Mouse (Mus musculus) forebrain, embryonic 10.5 days (tissue): Measurements from ENCODE around the gene Eno3. TPM values are rescaled to one million over a fixed set of nuclear protein-coding genes. Genes with fewer than 3 reads are reported as not detected.
A peak's percentile ranks its signal among the peaks of the same experiment; 100 is the strongest.

ENCODE experiments used
- DNase-seq: peaks from one replicate; pipeline ENCODE4 v3.0.0-alpha.2; 2017; ENCODE audit warnings: low spot score; ENCODE audit errors: extremely low spot score
- H3K27ac ChIP-seq: fragments of 300-500 bp; sonication (generic); 2 replicates; pipeline ENCODE4 v1.5.1; 2016; ENCODE audit warnings: mild to moderate bottlenecking
- H3K27me3 ChIP-seq: fragments of 300-500 bp; sonication (generic); 2 replicates; pipeline ENCODE4 v1.6.1; 2016; ENCODE audit warnings: mild to moderate bottlenecking; ENCODE audit not compliant: poor library complexity, severe bottlenecking
- H3K36me3 ChIP-seq: fragments of 300-500 bp; sonication (generic); replicated peaks from 2 replicates; pipeline ENCODE4 v1.6.1; 2016; ENCODE audit warnings: mild to moderate bottlenecking, moderate library complexity
- H3K4me1 ChIP-seq: fragments of 300-500 bp; sonication (generic); 2 replicates; pipeline ENCODE4 v1.6.1; 2016
- H3K4me3 ChIP-seq: fragments of 300-500 bp; sonication (generic); 2 replicates; pipeline ENCODE4 v1.5.1; 2016; ENCODE audit warnings: mild to moderate bottlenecking, moderate library complexity
- H3K9me3 ChIP-seq: fragments of 300-500 bp; sonication (generic); 2 replicates; pipeline ENCODE4 v1.6.1; 2016; ENCODE audit warnings: mild to moderate bottlenecking, moderate library complexity
- WGBS: fragments of 180-500 bp; shearing (Covaris S2); methylation state at CpG from one replicate; pipeline ENCODE4 v1.1.7; 2016; 5-methylcytosine and 5-hydroxymethylcytosine counted together
- polyA plus RNA-seq: library from polyadenylated mRNA; unstranded; fragments of >200 nt; fragmentation: Nextera tagmentation; extraction: Ambion mirVana; gene quantifications from 2 replicates; pipeline ENCODE4 v1.2.1, GENCODE M21; 2016

Gene Eno3
- polyA plus RNA-seq = 33.4 and 44.7 TPM in 2 replicates

- H3K4me1 ChIP-seq = peaks cover 55% of the 10 kb centered on the region
- WGBS = 6% methylated on average over 3 of the region's 3 CpGs
Measured at GRCm38 (mm10) chr11:70656964-70657363, at the start of gene Eno3. Gene Eno3, plus strand, starts transcription at chr11:70657202.

GRCm38 (mm10) chr11:70607611-70608010 is 49.4 kb upstream of the Eno3 start:
- DNase-seq = no peak
- Histone ChIP-seq H3K4me3 (no peak overlapping the region), H3K36me3 (peaks cover 100% of the 10 kb centered on the region), H3K27me3 (no peaks in the 10 kb centered on the region), H3K9me3 (no peaks in the 10 kb centered on the region), H3K27ac (no peak overlapping the region), H3K4me1 (no peaks in the 10 kb centered on the region)
- 94% methylated on average over 9 of the region's 9 CpGs for WGBS

More at GRCm38 (mm10) chr11:70656964-70657363, at the start of gene Eno3:
- H3K9me3 ChIP-seq = no peaks in the 10 kb centered on the region
- peaks cover 40% of the 10 kb centered on the region for H3K36me3 ChIP-seq
- peak; percentile 51 for DNase-seq
- peak within 1 kb of the TSS; percentile 99 for H3K4me3 ChIP-seq
- H3K27ac ChIP-seq = peak within 1 kb of the TSS; percentile 99
- no peaks in the 10 kb centered on the region for H3K27me3 ChIP-seq

- no peak overlapping the region for H3K4me3 ChIP-seq
- no peaks in the 10 kb centered on the region for H3K9me3 ChIP-seq
- no peak for DNase-seq
- H3K4me1 ChIP-seq = no peaks in the 10 kb centered on the region
- no peak overlapping the region for H3K27ac ChIP-seq
- peaks cover 100% of the 10 kb centered on the region for H3K36me3 ChIP-seq
- WGBS = 89% methylated on average over 26 of the region's 26 CpGs
- no peaks in the 10 kb centered on the region for H3K27me3 ChIP-seq
Measured at GRCm38 (mm10) chr11:70608381-70609066, 48.5 kb upstream of the Eno3 start.

- Histone ChIP-seq H3K27ac (no peak overlapping the region), H3K4me1 (peaks cover 12% of the 10 kb centered on the region), H3K9me3 (no peaks in the 10 kb centered on the region), H3K36me3 (peaks cover 83% of the 10 kb centered on the region), H3K4me3 (no peak overlapping the region), H3K27me3 (peaks cover 6% of the 10 kb centered on the region)
- WGBS = 86% methylated on average over 4 of the region's 4 CpGs
- no peak for DNase-seq
Measured at GRCm38 (mm10) chr11:70610752-70611151, 46.2 kb upstream of the Eno3 start.

GRCm38 (mm10) chr11:70612505-70612904 is 44.5 kb upstream of the Eno3 start:
- DNase-seq = no peak
- Histone ChIP-seq H3K27me3 (peaks cover 21% of the 10 kb centered on the region), H3K4me1 (peaks cover 19% of the 10 kb centered on the region), H3K36me3 (peaks cover 65% of the 10 kb centered on the region), H3K27ac (no peak overlapping the region), H3K9me3 (no peaks in the 10 kb centered on the region), H3K4me3 (no peak overlapping the region)
- 77% methylated on average over 7 of the region's 7 CpGs for WGBS

GRCm38 (mm10) chr11:70615074-70615473 is 41.9 kb upstream of the Eno3 start:
- H3K27me3 ChIP-seq = peaks cover 21% of the 10 kb centered on the region
- H3K9me3 ChIP-seq = no peaks in the 10 kb centered on the region
- H3K4me1 ChIP-seq = peaks cover 19% of the 10 kb centered on the region
- DNase-seq = peak; percentile 32
- peak overlapping the region; percentile 51 for H3K4me3 ChIP-seq
- H3K36me3 ChIP-seq = peaks cover 40% of the 10 kb centered on the region
- H3K27ac ChIP-seq = peak overlapping the region; percentile 76
- 2% methylated on average over 17 of the region's 17 CpGs for WGBS

GRCm38 (mm10) chr11:70615516-70616093 is 41.4 kb upstream of the Eno3 start, which contains the start of gene 4930544D05Rik:
Gene 4930544D05Rik, plus strand, starts transcription at chr11:70615848.
- Histone ChIP-seq H3K9me3 (no peaks in the 10 kb centered on the region), H3K27ac (peak within 1 kb of the TSS; percentile 76), H3K36me3 (peaks cover 34% of the 10 kb centered on the region), H3K4me1 (peaks cover 19% of the 10 kb centered on the region), H3K4me3 (peak within 1 kb of the TSS; percentile 51), H3K27me3 (peaks cover 21% of the 10 kb centered on the region)
- 11% methylated on average over 21 of the region's 21 CpGs for WGBS
- DNase-seq = no peak

GRCm38 (mm10) chr11:70619101-70619500 is 37.9 kb upstream of the Eno3 start, which contains the start of gene Chrne:
Gene Chrne, minus strand, starts transcription at chr11:70619216.
- H3K4me1 ChIP-seq = peaks cover 19% of the 10 kb centered on the region
- no peak within 1 kb of the TSS for H3K27ac ChIP-seq
- no peak within 1 kb of the TSS for H3K4me3 ChIP-seq
- no peak for DNase-seq
- H3K27me3 ChIP-seq = peaks cover 21% of the 10 kb centered on the region
- WGBS = 68% methylated on average over 1 of the region's 1 CpGs
- H3K9me3 ChIP-seq = no peaks in the 10 kb centered on the region
- no peaks in the 10 kb centered on the region for H3K36me3 ChIP-seq

GRCm38 (mm10) chr11:70621972-70622814 is 34.8 kb upstream of the Eno3 start:
- no peak for DNase-seq
- Histone ChIP-seq H3K27me3 (peaks cover 1% of the 10 kb centered on the region; the same call in 1 of the 2 replicates), H3K4me1 (no peaks in the 10 kb centered on the region; the same call in 1 of the 2 replicates), H3K4me3 (no peak overlapping the region), H3K27ac (no peak overlapping the region), H3K9me3 (no peaks in the 10 kb centered on the region), H3K36me3 (no peaks in the 10 kb centered on the region)
- 48% methylated on average over 7 of the region's 7 CpGs for WGBS

- Histone ChIP-seq H3K4me1 (no peaks in the 10 kb centered on the region; the same call in 1 of the 2 replicates), H3K36me3 (no peaks in the 10 kb centered on the region), H3K27ac (no peak overlapping the region), H3K4me3 (no peak overlapping the region), H3K27me3 (no peaks in the 10 kb centered on the region), H3K9me3 (no peaks in the 10 kb centered on the region)
- no peak for DNase-seq
- WGBS = 86% methylated on average over 10 of the region's 10 CpGs
Measured at GRCm38 (mm10) chr11:70623053-70623742, 33.8 kb upstream of the Eno3 start.

GRCm38 (mm10) chr11:70625473-70625872 is 31.5 kb upstream of the Eno3 start:
- WGBS = 53% methylated on average over 4 of the region's 4 CpGs
- Histone ChIP-seq H3K4me3 (no peak overlapping the region), H3K9me3 (no peaks in the 10 kb centered on the region), H3K36me3 (no peaks in the 10 kb centered on the region), H3K4me1 (no peaks in the 10 kb centered on the region; the same call in 1 of the 2 replicates), H3K27me3 (no peaks in the 10 kb centered on the region), H3K27ac (no peak overlapping the region)
- DNase-seq = peak; percentile 55

GRCm38 (mm10) chr11:70626877-70627276 is 30.1 kb upstream of the Eno3 start:
- H3K36me3 ChIP-seq = no peaks in the 10 kb centered on the region
- DNase-seq = no peak
- 77% methylated on average over 4 of the region's 4 CpGs for WGBS
- H3K27me3 ChIP-seq = no peaks in the 10 kb centered on the region
- no peak overlapping the region for H3K27ac ChIP-seq
- no peaks in the 10 kb centered on the region; the same call in 1 of the 2 replicates for H3K4me1 ChIP-seq
- H3K4me3 ChIP-seq = no peak overlapping the region
- no peaks in the 10 kb centered on the region for H3K9me3 ChIP-seq
